ENCODE assay signal across 30 mouse cellular contexts in genomic region chr17:5344426-5344825, GRCm38 (mm10).
DNase-seq lines count a peak whose midpoint lies in the region; ATAC-seq and TF ChIP-seq lines count a peak whose summit lies in the region.
"Had no signal": no experiment of that assay in that cellular context is flagged by ENCODE, and none has a peak within 500 bp of the region (broad histone marks: within the 10 kb centered on the region; RNA-seq: fewer than 3 reads in every experiment).

No protein-coding gene starts in this region.

- peaks cover 15% of the 10 kb centered on the region for H3K36me3 ChIP-seq in midbrain, embryonic 11.5 days (ENCODE audit: control insufficient read depth, insufficient read depth, low read length)
- peaks cover 50% of the 10 kb centered on the region for H3K36me3 ChIP-seq in midbrain, embryonic 13.5 days
- H3K36me3 ChIP-seq in CH12.LX (replicated peaks in 1 of 2; ENCODE audit: control insufficient read depth in 1 of 2, insufficient read depth in 1 of 2, low read length in 1 of 2): peaks cover 19 to 57% of the 10 kb centered on the region in 2 experiments

- no peaks in the 10 kb centered on the region for H3K9me3 ChIP-seq in midbrain, embryonic 11.5 days (ENCODE audit: control insufficient read depth, low read length)
- H3K9me3 ChIP-seq in midbrain, embryonic 13.5 days: no peaks in the 10 kb centered on the region
- no peaks in the 10 kb centered on the region for H3K9me3 ChIP-seq in CH12.LX (replicated peaks; ENCODE audit: low read length)
- H3K9me3 ChIP-seq: heart, embryonic 13.5 days; hindbrain, embryonic 10.5 days; hindbrain, embryonic 15.5 days; limb, embryonic 10.5 days; limb, embryonic 15.5 days; liver, embryonic 13.5 days had no signal

- TF ChIP-seq POLR2A in CH12.LX (IDR thresholded peaks at IDR 0.05; ENCODE audit: low read depth, low read length): no peak
- no peak for TF ChIP-seq POLR2A in cerebellum, adult 2 months (IDR thresholded peaks at IDR 0.05; ENCODE audit: borderline replicate concordance, insufficient read depth, low read length)

- in situ Hi-C loops in CH12.LX (cut with MboI; ENCODE audit: low pct_ligation_motif_present, low pct_unique_long_range_greater_than_20kb, low sequenced_read_pairs): no loop called here

- H3K4me1 ChIP-seq in midbrain, embryonic 11.5 days (ENCODE audit: control insufficient read depth, insufficient read depth, low read length): no peaks in the 10 kb centered on the region
- no peaks in the 10 kb centered on the region for H3K4me1 ChIP-seq in midbrain, embryonic 13.5 days (replicated peaks)
- peaks cover 0 to 4% of the 10 kb centered on the region in 2 experiments; a peak in 2 of 4 replicates for H3K4me1 ChIP-seq in CH12.LX (ENCODE audit: control insufficient read depth in 1 of 2, insufficient read depth in 2 of 2)
- H3K4me1 ChIP-seq in cerebellum, adult 2 months (ENCODE audit: control insufficient read depth, insufficient read depth, low read length): no peaks in the 10 kb centered on the region
- H3K4me1 ChIP-seq: heart, embryonic 13.5 days; hindbrain, embryonic 10.5 days; hindbrain, embryonic 15.5 days; limb, embryonic 15.5 days; liver, embryonic 13.5 days had no signal

- no peak for TF ChIP-seq CTCF in CH12.LX (conservative IDR thresholded peaks at IDR 0.05 in 1 of 2, IDR thresholded peaks at IDR 0.05 in 1 of 2; ENCODE audit: low read depth in 2 of 2, low read length in 2 of 2)
- no peak for TF ChIP-seq CTCF in cerebellum, adult 2 months (IDR thresholded peaks at IDR 0.05; ENCODE audit: borderline replicate concordance, insufficient read depth, low read depth, low read length)

- WGBS in midbrain, embryonic 11.5 days: 92% methylated on average over 1 of the region's 1 CpGs
- WGBS in midbrain, embryonic 13.5 days: 98% methylated on average over 1 of the region's 1 CpGs
- 97% methylated on average over 1 of the region's 1 CpGs for WGBS in cerebellum, adult 2 months

- peak; percentile 65 for DNase-seq in midbrain, embryonic 11.5 days (ENCODE audit: low spot score, missing footprints)
- DNase-seq in CD4-positive, CD25-positive, alpha-beta regulatory T cell, adult 2 months (ENCODE audit: low read depth, low spot score): peak; percentile 38
- peak; percentile 14 for DNase-seq in CH12.LX (ENCODE audit: extremely low read depth)
- peak; percentile 23 for DNase-seq in naive thymus-derived CD4-positive, alpha-beta T cell, adult 2 months (ENCODE audit: low read depth)
- no peak for DNase-seq in adrenal gland, postnatal 25 days
- no peak for DNase-seq in cerebellum, adult 2 months
- DNase-seq: B cell, adult 2 months; cerebellum, adult 11 months; cerebellum, postnatal 10 days; heart, adult 2 months; heart, postnatal 14 days; kidney, adult 8-10 months; kidney, postnatal 4 days; layer of hippocampus, adult 9-11 months; liver, embryonic 13.5 days; lung, adult 18-20 months; lung, postnatal 4 days; right cerebral cortex, postnatal 25 days; thymus, postnatal 25 days had no signal

- no peak for TF ChIP-seq EP300 in CH12.LX (IDR thresholded peaks at IDR 0.05; ENCODE audit: low read length)

- no peaks in the 10 kb centered on the region for H3K27me3 ChIP-seq in midbrain, embryonic 11.5 days (ENCODE audit: control insufficient read depth, insufficient read depth, low read length)
- no peaks in the 10 kb centered on the region for H3K27me3 ChIP-seq in midbrain, embryonic 13.5 days
- no peaks in the 10 kb centered on the region for H3K27me3 ChIP-seq in CH12.LX (replicated peaks)
- no peaks in the 10 kb centered on the region for H3K27me3 ChIP-seq in cerebellum, adult 2 months (ENCODE audit: control insufficient read depth, insufficient read depth, low read length)
- H3K27me3 ChIP-seq: heart, embryonic 13.5 days; hindbrain, embryonic 15.5 days; limb, embryonic 15.5 days; liver, embryonic 13.5 days; megakaryocyte, embryonic 14.5 days had no signal

- H3K9ac ChIP-seq in midbrain, embryonic 11.5 days (ENCODE audit: low read length): no peak overlapping the region
- H3K9ac ChIP-seq in midbrain, embryonic 13.5 days (replicated peaks): no peak overlapping the region
- H3K9ac ChIP-seq in CH12.LX (ENCODE audit: insufficient read depth, low read depth): no peak overlapping the region
- H3K9ac ChIP-seq: heart, embryonic 13.5 days; hindbrain, embryonic 15.5 days; limb, embryonic 15.5 days; liver, embryonic 13.5 days had no signal

- no peak overlapping the region for H3K27ac ChIP-seq in midbrain, embryonic 11.5 days (ENCODE audit: low read depth, low read length)
- H3K27ac ChIP-seq in midbrain, embryonic 13.5 days: no peak overlapping the region
- no peak overlapping the region for H3K27ac ChIP-seq in CH12.LX (ENCODE audit: insufficient read depth, low read depth)
- no peak overlapping the region for H3K27ac ChIP-seq in cerebellum, adult 2 months (ENCODE audit: insufficient read depth, low read length)
- H3K27ac ChIP-seq: heart, adult 2 months; heart, embryonic 13.5 days; hindbrain, embryonic 10.5 days; hindbrain, embryonic 15.5 days; kidney, postnatal 0 days; limb, embryonic 10.5 days; limb, embryonic 15.5 days; liver, embryonic 13.5 days had no signal

- H3K4me3 ChIP-seq in midbrain, embryonic 11.5 days (ENCODE audit: low read depth, low read length): no peak overlapping the region
- H3K4me3 ChIP-seq in midbrain, embryonic 13.5 days (replicated peaks): no peak overlapping the region
- H3K4me3 ChIP-seq in CH12.LX (replicated peaks in 1 of 3; ENCODE audit: low read depth in 2 of 3, low read length in 2 of 3, poor library complexity in 1 of 3): no peak overlapping the region
- no peak overlapping the region for H3K4me3 ChIP-seq in cerebellum, adult 2 months (replicated peaks; ENCODE audit: insufficient read depth, low read depth, low read length)
- H3K4me3 ChIP-seq: heart, adult 2 months; heart, embryonic 13.5 days; hindbrain, embryonic 10.5 days; hindbrain, embryonic 15.5 days; limb, embryonic 10.5 days; limb, embryonic 15.5 days; liver, embryonic 13.5 days; megakaryocyte, embryonic 14.5 days had no signal

- no peak overlapping the region for H3K4me2 ChIP-seq in midbrain, embryonic 11.5 days
- no peak overlapping the region for H3K4me2 ChIP-seq in midbrain, embryonic 13.5 days (replicated peaks)
- H3K4me2 ChIP-seq in CH12.LX (ENCODE audit: insufficient read depth, low read depth, poor library complexity, severe bottlenecking): no peak overlapping the region
- H3K4me2 ChIP-seq: heart, embryonic 13.5 days; hindbrain, embryonic 15.5 days; limb, embryonic 15.5 days; liver, embryonic 13.5 days had no signal

- no peak for ATAC-seq in midbrain, embryonic 11.5 days (ENCODE audit: low FRiP score)
- no peak for ATAC-seq in midbrain, embryonic 13.5 days
- ATAC-seq: forebrain, embryonic 16.5 days; intestine, embryonic 16.5 days; lung, postnatal 0 days had no signal

- dilution Hi-C loops in CH12.LX (cut with MboI; ENCODE audit: extremely low pct_ligation_motif_present, extremely low pct_unique_long_range_greater_than_20kb, low sequenced_read_pairs): no loop called here

- TF ChIP-seq RAD21 in CH12.LX (IDR thresholded peaks at IDR 0.05; ENCODE audit: low read depth, low read length): no peak

- no peaks in the 10 kb centered on the region for H3K79me2 ChIP-seq in CH12.LX (replicated peaks; ENCODE audit: control insufficient read depth, extremely low read depth, insufficient read depth, poor library complexity, severe bottlenecking)

TF ChIP-seq in CH12.LX, 34 proteins besides CTCF, POLR2A, EP300 and RAD21:
- TF ChIP-seq PAX5 (IDR thresholded peaks at IDR 0.05; ENCODE audit: low read length): no peak
- TF ChIP-seq NELFE (IDR thresholded peaks at IDR 0.05; ENCODE audit: low read depth, low read length): no peak
- TF ChIP-seq NRF1 (IDR thresholded peaks at IDR 0.05; ENCODE audit: low read depth, low read length): no peak
- no peak for TF ChIP-seq ELF1 (IDR thresholded peaks at IDR 0.05; ENCODE audit: low read depth, low read length)
- TF ChIP-seq KAT2A (IDR thresholded peaks at IDR 0.05; ENCODE audit: insufficient replicate concordance, low read length): no peak
- no peak for TF ChIP-seq RCOR1 (conservative IDR thresholded peaks at IDR 0.05; ENCODE audit: low read depth, low read length)
- TF ChIP-seq ZMIZ1 (IDR thresholded peaks at IDR 0.05; ENCODE audit: low read depth, low read length): no peak
- no peak for TF ChIP-seq IRF4 (IDR thresholded peaks at IDR 0.05; ENCODE audit: low read depth, low read length)
- no peak for TF ChIP-seq MAFK (IDR thresholded peaks at IDR 0.05; ENCODE audit: insufficient replicate concordance, low read length)
- TF ChIP-seq TCF12 (IDR thresholded peaks at IDR 0.05; ENCODE audit: low read depth, low read length): no peak
- TF ChIP-seq POLR2AphosphoS2 (IDR thresholded peaks at IDR 0.05; ENCODE audit: low read depth, low read length): no peak

Comparison
In these comparisons a context has a peak if more than half of its experiments do, and no peak if none do; other contexts are left out.
1. DNase-seq: peak in midbrain, embryonic 11.5 days (single experiment), CD4-positive, CD25-positive, alpha-beta regulatory T cell, adult 2 months (single experiment), CH12.LX (single experiment) and naive thymus-derived CD4-positive, alpha-beta T cell, adult 2 months (single experiment); none in adrenal gland, postnatal 25 days (single experiment) and cerebellum, adult 2 months (0 of 2).